Mouse (Mus musculus) kidney, postnatal 25 days (tissue): ENCODE measurements around the gene Actr5.
A peak's percentile ranks its signal among the peaks of the same experiment; 100 is the strongest.

Source experiments
- DNase-seq, 2 experiments: peaks; one replicate each; pipeline ENCODE4 v3.0.0; 2021; ENCODE audit warnings: mixed read lengths in 2 of 2

Gene Actr5

GRCm38 (mm10) chr2:158667671-158668432 is 43.2 kb downstream of the Actr5 start:
- peak in 1 of 2 experiments; percentile 70 for DNase-seq

GRCm38 (mm10) chr2:158668433-158669010 is 43.8 kb downstream of the Actr5 start:
- no peak for DNase-seq

- no peak for DNase-seq
Measured at GRCm38 (mm10) chr2:158669199-158670195, 44.8 kb downstream of the Actr5 start.

- peak; percentile 71 to 92 for DNase-seq
Measured at GRCm38 (mm10) chr2:158670571-158670970, 45.9 kb downstream of the Actr5 start.

- peak; percentile 87 to 88 for DNase-seq
Measured at GRCm38 (mm10) chr2:158672829-158673228, 48.1 kb downstream of the Actr5 start.

GRCm38 (mm10) chr2:158673493-158673892 is 48.8 kb downstream of the Actr5 start:
- DNase-seq, result no peak

GRCm38 (mm10) chr2:158674131-158674530 is 49.4 kb downstream of the Actr5 start:
- no peak for DNase-seq

- no peak for DNase-seq
Measured at GRCm38 (mm10) chr2:158674759-158675158, 50.1 kb downstream of the Actr5 start.

GRCm38 (mm10) chr2:158675161-158675560 is 50.5 kb downstream of the Actr5 start:
- DNase-seq, result no peak

- no peak for DNase-seq
Measured at GRCm38 (mm10) chr2:158675907-158676533, 51.3 kb downstream of the Actr5 start.

GRCm38 (mm10) chr2:158677946-158678345 is 53.3 kb downstream of the Actr5 start:
- no peak for DNase-seq

- DNase-seq, result no peak
Measured at GRCm38 (mm10) chr2:158679091-158679490, 54.4 kb downstream of the Actr5 start.

- no peak for DNase-seq
Measured at GRCm38 (mm10) chr2:158680357-158680889, 55.7 kb downstream of the Actr5 start.

GRCm38 (mm10) chr2:158681714-158682113 is 57.0 kb downstream of the Actr5 start:
- no peak for DNase-seq

- DNase-seq, result no peak
Measured at GRCm38 (mm10) chr2:158682344-158683037, 57.8 kb downstream of the Actr5 start.

GRCm38 (mm10) chr2:158683038-158683413 is 58.3 kb downstream of the Actr5 start:
- no peak for DNase-seq

- no peak for DNase-seq
Measured at GRCm38 (mm10) chr2:158684247-158684843, 59.7 kb downstream of the Actr5 start.

GRCm38 (mm10) chr2:158684910-158685309 is 60.2 kb downstream of the Actr5 start:
- peak in 1 of 2 experiments; percentile 54 for DNase-seq

- no peak for DNase-seq
Measured at GRCm38 (mm10) chr2:158686394-158686793, 61.7 kb downstream of the Actr5 start.

- DNase-seq, result peak; percentile 79 to 89
Measured at GRCm38 (mm10) chr2:158687804-158688241, 63.1 kb downstream of the Actr5 start.
